Mouse (Mus musculus): Measurements from ENCODE around the gene Alox12e.

Alox12e gene

GRCm38 (mm10) chr11:70284757-70285156, 37.7 kb downstream of the Alox12e start:
- DNase-seq (ENCODE audit: low spot score): no peak

GRCm38 (mm10) chr11:70283666-70284065, 38.8 kb downstream of the Alox12e start:
- peak; percentile 10 for DNase-seq (ENCODE audit: low spot score)

GRCm38 (mm10) chr11:70280441-70280840, 42.0 kb downstream of the Alox12e start:
- no peak for DNase-seq (ENCODE audit: low spot score)

GRCm38 (mm10) chr11:70278961-70279360, 43.5 kb downstream of the Alox12e start:
- DNase-seq (ENCODE audit: low spot score): peak; percentile 4

GRCm38 (mm10) chr11:70271641-70272040, 50.8 kb downstream of the Alox12e start:
- DNase-seq (ENCODE audit: low spot score): no peak

- DNase-seq (ENCODE audit: low spot score): no peak
These were observed 56.0 kb downstream of the Alox12e start for GRCm38 (mm10) chr11:70266405-70266804.

- no peak for DNase-seq (ENCODE audit: low spot score)
These were observed 56.6 kb downstream of the Alox12e start for GRCm38 (mm10) chr11:70265819-70266218.
